Mouse (Mus musculus) layer of hippocampus, adult 18-20 months (tissue): ENCODE results near the gene Zfp365. TPM values are rescaled to one million over a fixed set of nuclear protein-coding genes. Genes with fewer than 3 reads are reported as not detected.
A peak's percentile ranks its signal among the peaks of the same experiment; 100 is the strongest.

Experiments
- DNase-seq, 2 experiments: peaks; one replicate each; pipeline ENCODE4 v3.0.0; 2022; ENCODE audit warnings: low spot score in 2 of 2
- long read RNA-seq: library from polyadenylated mRNA; stranded (forward); transcript quantifications from one replicate; pipeline ENCODE4 v2.0.0, GENCODE M21; 2021
- total RNA-seq, 2 experiments: library from RNA; stranded (reverse); gene quantifications; 2 replicates each; pipeline ENCODE4 v1.2.3; 2021

The Zfp365 gene
- total RNA-seq = 100 to 1,000 TPM; 261 to 265 TPM
- long read RNA-seq, full-length matches to known transcripts = 549 of 622 reads
- long read RNA-seq, partial matches to known transcripts = 56 of 622 reads
- long read RNA-seq, other reads (novel, unspliced or antisense) = 17 of 622 reads

- peak; percentile 83 to 89 for DNase-seq
These were observed at the start of gene Zfp365 for GRCm38 (mm10) chr10:67912337-67912776. Zfp365 (minus strand) TSS chr10:67912662.

- no peak for DNase-seq
These were observed 47.5 kb upstream of the Zfp365 start for GRCm38 (mm10) chr10:67959982-67960381.

- DNase-seq = no peak
These were observed 43.5 kb upstream of the Zfp365 start for GRCm38 (mm10) chr10:67955982-67956381.

GRCm38 (mm10) chr10:67951690-67952089 lies 39.2 kb upstream of the Zfp365 start:
- no peak for DNase-seq

GRCm38 (mm10) chr10:67950059-67950748 lies 37.7 kb upstream of the Zfp365 start:
- DNase-seq = no peak

GRCm38 (mm10) chr10:67943513-67943912 lies 31.1 kb upstream of the Zfp365 start:
- DNase-seq = no peak

GRCm38 (mm10) chr10:67939546-67939945 lies 27.1 kb upstream of the Zfp365 start:
- no peak for DNase-seq

- DNase-seq = no peak
These were observed 25.3 kb upstream of the Zfp365 start for GRCm38 (mm10) chr10:67937775-67938174.

- no peak for DNase-seq
These were observed 24.5 kb upstream of the Zfp365 start for GRCm38 (mm10) chr10:67936944-67937343.

GRCm38 (mm10) chr10:67932780-67933179 lies 20.3 kb upstream of the Zfp365 start:
- no peak for DNase-seq

GRCm38 (mm10) chr10:67931328-67931727 lies 18.9 kb upstream of the Zfp365 start:
- DNase-seq = no peak

- no peak for DNase-seq
These were observed 16.1 kb upstream of the Zfp365 start for GRCm38 (mm10) chr10:67928584-67928983.

GRCm38 (mm10) chr10:67927718-67928455 lies 15.4 kb upstream of the Zfp365 start:
- DNase-seq = peak in 1 of 2 experiments; percentile 65

- no peak for DNase-seq
These were observed 11.6 kb upstream of the Zfp365 start for GRCm38 (mm10) chr10:67924030-67924429.

- no peak for DNase-seq
These were observed 9.3 kb upstream of the Zfp365 start for GRCm38 (mm10) chr10:67921777-67922176.

- DNase-seq = no peak
These were observed 7.2 kb upstream of the Zfp365 start for GRCm38 (mm10) chr10:67919706-67920105.

GRCm38 (mm10) chr10:67918194-67918899 lies 5.9 kb upstream of the Zfp365 start:
- peak in 1 of 2 experiments; percentile 53 for DNase-seq

GRCm38 (mm10) chr10:67917356-67917755 lies 4.9 kb upstream of the Zfp365 start:
- no peak for DNase-seq

GRCm38 (mm10) chr10:67911447-67912336 lies 770 bp downstream of the Zfp365 start:
- DNase-seq = peak in 1 of 2 experiments; percentile 53

GRCm38 (mm10) chr10:67907931-67908330 lies 4.5 kb downstream of the Zfp365 start:
- no peak for DNase-seq

- DNase-seq = no peak
These were observed 5.5 kb downstream of the Zfp365 start for GRCm38 (mm10) chr10:67906926-67907325.
